Mouse (Mus musculus) right cerebral cortex, adult 18-20 months (tissue): ENCODE results near the gene Hectd1.

ENCODE experiments used
- DNase-seq: peaks from one replicate; pipeline ENCODE4 v3.0.0; 2022; ENCODE audit warnings: mixed read lengths

Gene Hectd1

DNA sequence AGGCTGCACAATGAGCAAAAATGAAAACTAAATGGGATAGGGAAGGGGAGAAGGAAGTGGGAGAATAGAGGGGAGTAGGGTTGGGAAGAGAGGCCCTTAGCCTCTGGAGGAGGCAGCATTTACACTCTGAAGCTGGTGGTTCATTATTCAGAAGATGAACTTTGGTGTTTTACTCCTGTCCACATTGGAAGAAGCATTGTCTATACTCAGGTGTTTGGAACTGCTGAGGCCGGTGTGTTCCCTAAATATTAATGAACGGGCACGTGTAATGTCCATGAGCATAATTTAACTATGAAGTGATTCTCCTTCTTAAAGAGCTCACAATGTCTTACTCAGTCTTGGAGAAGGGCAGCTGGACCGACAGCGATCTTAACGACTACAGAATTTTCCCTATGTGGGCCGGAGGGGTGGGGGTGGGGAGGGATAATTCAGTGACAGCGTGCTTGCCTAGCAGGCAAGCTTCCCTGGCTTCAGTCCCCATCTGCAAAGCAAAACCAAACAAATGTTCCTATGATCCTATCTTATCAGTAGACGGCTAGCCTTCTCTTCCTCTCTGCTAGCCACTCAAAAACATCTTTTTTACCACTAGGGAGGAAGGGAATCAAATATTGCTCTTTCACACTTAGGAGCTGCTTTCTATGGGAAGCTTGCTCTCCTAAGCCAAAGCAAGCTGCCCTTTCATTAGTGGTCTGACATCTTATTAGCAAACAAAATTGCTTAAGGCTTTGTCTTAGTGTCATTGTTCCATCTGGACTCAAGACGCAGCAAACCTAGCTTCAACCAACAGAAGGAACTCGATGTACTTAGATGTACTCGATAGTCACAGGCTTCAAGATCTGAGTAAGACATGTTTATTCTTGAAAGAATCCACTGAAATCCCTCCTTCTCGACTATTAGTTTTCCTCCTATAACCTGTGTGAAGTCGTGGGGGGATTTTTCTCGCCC, 14.5 kb upstream of the Hectd1 start:
- DNase-seq: no peak

DNA sequence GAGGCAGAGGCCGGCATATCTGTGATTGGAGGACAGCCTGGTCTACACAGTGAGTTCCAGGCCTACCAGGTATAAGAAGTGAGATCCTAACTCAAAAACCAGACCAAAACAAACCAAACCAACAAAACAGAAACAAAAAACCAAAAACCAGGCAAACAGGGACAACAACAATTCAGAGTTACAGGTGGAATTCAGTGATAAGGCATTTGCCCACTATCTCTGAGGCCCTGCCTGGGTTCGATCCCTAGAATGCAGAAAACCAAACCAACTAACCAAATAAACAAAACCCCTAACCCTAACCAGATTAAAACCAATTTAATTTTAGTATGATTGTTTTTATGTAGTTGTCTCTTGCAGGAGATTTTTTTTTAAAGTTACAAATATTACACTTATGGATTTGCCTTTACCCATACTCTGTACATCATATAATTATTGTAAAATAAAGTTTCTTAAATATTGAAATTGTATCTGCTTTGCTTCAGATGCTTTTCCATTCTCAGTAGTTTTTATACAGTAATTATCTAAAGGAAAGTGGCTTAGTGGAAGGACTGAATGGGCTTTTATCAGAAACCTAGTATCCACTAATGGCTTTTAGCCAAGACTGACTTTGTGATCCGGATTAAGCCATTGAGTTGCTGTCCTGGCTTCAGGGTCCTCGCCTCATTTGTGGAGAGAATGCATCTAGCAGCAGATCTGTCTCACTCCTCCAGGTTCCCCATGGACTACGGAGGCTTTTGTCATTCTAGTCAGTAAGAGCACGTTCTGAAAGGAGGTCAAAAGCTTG, 12.9 kb upstream of the Hectd1 start:
- no peak for DNase-seq

DNA sequence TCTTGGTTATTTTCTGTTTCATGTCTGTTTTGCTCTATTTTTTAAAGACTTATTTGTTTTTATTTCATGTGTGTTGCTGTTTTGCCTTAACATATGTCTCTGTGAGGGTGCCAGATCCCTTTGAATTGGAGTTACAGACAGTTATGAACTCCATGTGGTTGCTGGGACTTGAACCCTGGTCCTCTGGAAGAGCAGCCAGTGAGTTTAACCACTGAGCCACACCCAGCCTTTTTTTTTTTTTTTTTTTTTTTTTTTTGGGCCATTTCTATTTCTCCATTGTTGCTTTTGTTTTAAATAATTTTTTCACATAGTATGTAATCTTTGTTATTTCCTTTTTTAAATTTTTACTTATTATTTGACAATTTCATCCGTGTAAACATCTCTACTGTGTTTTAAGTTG, 10.5 kb upstream of the Hectd1 start:
- no peak for DNase-seq

DNA sequence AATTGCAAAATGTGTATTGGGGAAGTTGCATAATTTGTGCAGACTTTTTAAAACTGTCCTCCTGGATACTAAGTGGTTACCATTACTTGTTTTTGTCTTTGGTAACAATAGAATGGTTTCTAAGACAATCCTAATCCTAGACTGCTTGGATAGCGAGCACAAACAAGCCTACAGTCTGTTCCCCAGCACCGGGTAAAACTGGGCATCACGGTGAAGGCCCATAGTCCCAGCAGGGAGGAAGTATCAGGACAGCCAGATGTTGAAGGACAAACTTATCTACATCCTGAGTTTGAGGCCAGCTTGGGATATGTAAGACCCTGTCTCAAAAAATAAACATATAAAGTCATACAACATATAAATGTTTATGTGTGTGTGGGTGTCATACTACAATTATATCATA, 5.9 kb upstream of the Hectd1 start:
- no peak for DNase-seq

DNA sequence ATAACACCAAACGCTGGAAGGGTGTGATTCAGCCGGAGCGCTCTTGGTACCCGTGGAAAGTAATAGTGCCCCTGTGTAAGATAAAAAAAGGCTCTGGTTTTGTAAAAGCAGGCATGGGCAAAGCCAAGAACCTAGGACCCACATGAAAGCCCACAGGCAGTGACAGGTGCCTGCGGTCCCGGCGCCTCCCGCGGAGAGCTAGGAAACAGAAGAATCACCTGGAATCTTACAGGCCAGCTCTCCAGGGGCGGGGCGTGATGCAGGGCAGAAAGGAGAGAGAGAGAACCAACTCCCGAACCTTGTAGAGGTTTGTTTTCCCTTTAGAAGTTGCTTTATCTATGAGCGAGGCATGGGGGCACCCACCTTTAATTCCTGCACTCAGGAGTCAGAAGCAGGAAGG, 2.6 kb upstream of the Hectd1 start:
- no peak for DNase-seq

DNA sequence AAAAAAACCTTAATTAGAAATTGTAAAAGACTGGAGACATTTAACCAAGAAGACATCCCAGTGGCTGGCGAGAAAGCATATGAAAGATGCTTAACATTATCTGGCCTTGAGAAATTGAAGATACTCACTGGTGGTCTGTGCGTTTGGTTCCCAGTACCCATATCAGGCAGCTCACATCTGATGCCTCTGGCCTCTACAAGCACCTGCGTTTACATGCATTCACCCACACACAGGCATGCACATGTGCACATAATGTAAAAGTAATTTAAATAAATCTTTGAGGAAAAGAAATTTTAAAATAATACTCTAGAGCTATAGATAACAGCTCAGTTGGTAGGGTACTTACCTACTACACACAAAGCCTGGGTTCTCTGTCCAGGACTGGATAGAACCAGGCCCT, 2.0 kb upstream of the Hectd1 start:
- DNase-seq: no peak

DNA sequence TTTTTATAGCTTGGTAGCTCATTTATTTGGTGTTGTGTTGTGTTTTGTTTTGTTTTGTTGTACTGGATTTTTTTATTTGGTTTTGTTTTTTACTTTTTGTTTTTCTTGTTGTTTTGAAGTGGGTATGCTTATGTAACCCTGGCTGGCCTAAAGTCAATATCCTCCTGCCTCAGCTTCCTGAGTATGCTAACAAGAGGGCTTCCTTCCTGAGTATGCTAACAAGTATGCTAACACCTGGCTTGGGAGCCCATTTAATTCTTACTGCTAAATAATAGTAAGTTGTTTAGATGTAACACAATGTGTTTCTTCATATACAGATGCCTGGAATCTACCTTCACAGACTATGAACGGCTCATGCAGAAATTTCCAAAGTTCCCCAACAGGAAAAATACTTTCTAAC, 1.3 kb upstream of the Hectd1 start:
- no peak for DNase-seq

DNA sequence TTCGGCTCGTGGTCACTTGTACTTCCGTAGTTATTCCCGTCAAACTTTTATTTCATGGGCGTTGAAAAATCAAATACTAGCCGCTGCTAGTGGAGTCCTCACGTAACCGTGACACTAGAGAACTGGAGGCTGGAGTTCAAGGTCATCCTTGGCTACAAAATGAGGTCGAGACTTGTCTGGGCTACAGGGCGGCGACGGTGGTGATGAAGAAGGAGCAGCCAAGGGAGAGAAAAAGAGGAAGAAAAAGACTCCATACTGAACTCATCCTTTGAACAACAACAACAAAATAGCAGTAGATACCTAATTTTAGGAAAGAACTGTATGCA, 704 bp upstream of the Hectd1 start:
- DNase-seq: no peak

DNA sequence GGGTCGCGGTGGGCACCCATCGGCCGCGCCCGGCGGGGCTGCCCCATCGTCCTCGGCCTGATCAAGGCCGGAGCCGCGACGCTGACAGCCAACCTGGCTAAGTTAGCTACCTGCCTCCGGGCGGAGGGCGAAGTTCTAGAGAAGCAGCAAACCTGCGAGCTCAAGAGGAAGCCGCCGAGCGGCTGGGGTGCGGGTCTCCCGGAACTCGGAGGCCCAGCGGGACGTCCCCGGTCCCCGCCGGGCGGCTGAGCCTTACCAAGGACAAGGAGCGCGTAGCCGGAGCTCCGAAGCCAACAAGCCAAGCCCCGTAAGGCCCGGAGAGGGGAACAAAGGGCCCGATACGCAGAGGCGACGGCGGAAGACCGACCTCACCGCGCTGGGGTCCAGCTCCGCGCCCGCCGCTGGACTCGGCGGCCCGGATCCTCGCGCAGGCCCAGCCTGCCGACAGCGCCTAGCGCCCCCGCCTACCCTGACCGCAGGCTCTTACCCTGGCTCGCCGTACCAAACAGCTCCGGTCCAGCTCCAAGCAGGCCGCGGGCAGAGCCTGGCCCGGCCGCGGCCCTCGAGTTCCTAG, 533 bp downstream of the Hectd1 start:
- DNase-seq: no peak

DNA sequence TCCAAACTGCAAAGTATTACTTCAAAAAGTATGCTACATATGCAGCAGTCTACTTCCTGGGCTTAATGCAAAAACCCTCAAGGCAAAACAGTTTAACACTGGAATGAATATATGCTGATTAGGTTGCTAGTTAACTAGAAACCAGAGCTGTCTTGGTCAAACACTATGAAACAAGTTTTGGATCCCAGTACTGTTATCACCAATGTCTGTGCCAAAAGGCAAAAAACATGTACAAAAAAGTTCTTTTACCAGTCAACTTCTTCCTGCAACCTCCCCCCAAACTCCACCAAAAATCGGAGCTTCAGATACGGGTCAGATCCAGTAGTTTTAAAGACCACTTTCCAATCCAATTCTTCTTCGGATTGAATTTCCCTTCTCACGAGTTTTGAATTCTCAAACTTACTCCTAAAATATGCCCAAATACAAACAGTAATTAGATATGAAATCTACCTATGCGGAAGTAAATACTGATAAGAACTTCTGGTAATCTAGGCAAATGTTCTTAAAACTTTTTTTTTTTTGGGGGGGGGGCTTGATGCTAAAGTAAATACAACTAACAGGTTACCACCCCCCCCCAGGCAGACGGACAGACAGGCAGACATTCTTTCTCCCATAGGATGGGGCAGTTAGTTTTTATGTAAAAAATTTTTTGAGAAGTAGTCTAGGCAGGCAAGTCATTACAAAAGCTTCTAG, 1.2 kb downstream of the Hectd1 start:
- DNase-seq: no peak

DNA sequence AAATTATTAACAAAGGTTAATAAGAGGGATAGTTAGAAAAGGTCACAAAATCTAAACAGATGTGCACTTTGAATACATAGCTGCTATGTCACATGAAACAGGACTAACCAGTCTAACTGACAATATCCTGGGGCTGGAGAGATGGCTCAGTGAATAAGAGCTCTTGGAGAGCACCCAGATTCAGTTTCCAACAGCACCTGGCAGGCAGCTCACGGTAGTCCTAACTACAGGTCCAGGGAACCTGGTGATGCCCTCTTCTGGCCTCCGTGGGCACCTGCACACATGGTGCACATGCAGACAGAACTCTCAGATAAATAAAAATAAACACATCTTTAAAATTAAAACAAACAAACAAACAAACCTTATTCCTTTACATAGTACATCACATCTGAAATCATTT, 4.0 kb downstream of the Hectd1 start:
- no peak for DNase-seq

DNA sequence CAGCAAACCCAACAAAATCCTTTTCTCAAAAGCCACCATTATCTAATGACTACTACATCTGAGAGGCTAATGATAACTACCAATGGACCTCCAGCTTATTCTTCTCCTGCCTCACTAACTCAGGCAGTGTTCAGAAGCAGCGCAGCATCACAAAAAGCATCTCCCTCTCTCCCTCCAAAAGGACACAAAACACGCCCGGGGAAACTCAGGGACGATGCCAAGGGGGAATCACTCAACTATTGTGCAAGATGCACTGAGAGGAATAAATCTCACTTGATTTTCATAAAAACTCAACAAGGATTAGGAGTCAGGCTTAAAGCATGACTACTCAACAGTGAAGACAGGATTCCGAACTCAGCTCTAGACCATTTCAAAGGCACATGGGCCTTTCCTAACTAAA, 6.0 kb downstream of the Hectd1 start:
- no peak for DNase-seq

DNA sequence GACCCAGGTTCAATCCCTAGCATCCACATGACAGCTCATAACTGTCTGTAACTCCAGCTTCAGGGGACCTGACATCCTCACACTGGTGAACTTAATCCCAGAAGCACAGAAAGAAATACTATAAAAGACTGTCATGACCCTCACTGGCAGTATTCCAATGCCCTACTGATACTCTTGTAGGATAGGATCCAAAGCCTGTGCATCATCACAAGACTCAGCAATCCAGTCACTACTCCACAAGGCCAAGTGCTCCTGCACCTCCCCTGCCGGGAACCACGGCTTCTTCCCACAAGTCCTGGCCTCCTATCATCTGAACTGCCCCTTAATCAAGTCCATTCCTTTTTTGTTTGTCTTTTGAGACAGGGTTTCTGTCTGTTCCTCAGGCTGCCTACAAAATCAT, 6.5 kb downstream of the Hectd1 start:
- no peak for DNase-seq

DNA sequence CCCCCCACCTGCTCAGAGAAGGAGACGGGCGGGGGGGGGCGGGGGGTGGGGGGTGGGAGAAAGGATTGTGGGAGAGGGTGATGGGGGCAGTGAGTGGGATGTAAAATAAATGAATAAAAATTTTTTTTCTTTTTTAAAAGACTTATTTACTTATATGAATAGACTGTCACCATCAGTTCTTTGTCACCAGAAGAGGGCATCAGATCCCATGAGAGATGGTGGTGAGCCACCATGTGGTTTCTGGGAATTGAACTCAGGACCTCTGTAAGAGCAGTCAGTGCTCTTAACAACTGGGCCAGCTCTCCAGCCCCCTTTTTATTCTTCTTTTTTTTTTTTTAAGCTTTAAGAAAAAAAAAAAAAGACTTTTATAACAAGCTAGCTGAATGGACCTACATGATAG, 7.1 kb downstream of the Hectd1 start:
- DNase-seq: no peak

DNA sequence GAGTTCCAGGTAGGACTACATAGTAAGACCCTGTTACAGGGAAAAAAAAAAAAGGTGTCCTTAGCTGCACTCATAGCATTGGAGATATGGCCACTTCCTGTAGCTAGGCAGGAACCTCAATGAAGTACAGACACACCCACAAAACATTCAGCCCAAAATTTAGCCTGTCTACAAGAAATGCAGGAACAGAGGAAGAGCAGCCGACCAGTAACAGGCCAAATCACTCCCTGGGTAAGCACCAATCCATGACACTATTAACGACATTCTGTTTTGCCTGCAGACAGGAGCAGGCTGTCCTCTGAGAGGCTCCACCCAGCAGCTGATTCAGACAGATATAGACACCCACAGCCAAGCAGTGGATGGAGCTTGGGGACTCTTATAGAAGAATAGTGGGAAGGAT, 8.1 kb downstream of the Hectd1 start:
- DNase-seq: no peak

DNA sequence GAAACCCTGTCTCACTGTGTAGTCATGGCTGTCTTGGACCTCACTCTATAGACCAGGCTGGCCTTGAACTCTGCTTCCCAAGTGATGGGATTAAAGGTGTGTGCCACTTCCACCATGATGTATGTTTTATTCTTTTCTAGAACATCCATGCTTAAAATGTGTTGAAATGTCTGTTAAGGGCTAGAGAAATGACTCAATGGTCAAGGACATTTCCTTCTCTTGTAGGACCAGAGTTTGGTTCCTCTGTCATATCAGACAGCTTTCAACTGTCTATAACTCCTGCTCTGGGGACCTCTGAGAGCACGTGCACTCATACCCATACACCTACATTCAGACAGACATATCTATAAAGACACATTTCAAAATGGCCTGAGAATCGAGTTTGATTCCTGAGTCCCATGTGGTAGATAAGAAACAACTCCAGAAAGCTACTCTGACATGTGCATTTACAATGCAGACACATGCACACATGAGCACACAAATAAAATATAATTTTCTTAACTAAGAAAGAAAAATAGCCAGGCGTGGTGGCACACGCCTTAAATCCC, 9.3 kb downstream of the Hectd1 start:
- no peak for DNase-seq

DNA sequence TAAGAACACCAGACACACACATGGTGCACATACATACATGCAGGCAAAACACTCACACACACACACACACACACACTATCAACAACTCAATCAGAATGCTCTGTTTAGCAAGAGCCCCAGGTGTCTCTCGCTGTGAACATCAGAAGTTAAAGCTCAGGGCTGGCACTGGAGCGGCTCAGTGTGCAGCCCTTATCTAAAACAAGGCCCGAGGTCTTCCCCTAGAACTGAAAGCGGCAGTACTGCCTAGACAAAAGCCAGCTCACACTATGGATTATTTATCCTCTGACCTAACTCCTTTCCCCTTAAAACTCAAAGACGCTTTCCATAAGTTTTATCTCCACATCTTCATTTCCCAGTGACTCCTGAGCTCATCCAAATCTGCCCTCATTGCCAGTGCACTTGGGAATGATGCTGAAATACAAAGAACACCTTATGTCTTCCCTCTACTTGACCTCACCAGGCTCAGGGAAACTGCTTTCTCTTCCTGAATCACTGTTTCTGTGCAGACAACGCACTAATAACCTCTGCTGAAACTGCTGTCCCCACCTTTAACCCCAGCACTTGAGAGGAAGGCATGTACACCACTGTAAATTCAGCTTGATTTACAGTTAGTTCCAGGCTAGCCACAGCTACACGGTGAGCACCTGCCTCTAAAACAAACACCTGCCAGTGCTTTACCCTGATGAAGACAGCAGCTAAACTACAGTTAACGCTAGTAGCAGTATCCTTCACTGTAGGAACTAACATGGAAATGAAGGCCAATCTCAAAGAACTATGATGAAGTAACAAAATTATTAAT, 11.3 kb downstream of the Hectd1 start:
- DNase-seq: no peak

DNA sequence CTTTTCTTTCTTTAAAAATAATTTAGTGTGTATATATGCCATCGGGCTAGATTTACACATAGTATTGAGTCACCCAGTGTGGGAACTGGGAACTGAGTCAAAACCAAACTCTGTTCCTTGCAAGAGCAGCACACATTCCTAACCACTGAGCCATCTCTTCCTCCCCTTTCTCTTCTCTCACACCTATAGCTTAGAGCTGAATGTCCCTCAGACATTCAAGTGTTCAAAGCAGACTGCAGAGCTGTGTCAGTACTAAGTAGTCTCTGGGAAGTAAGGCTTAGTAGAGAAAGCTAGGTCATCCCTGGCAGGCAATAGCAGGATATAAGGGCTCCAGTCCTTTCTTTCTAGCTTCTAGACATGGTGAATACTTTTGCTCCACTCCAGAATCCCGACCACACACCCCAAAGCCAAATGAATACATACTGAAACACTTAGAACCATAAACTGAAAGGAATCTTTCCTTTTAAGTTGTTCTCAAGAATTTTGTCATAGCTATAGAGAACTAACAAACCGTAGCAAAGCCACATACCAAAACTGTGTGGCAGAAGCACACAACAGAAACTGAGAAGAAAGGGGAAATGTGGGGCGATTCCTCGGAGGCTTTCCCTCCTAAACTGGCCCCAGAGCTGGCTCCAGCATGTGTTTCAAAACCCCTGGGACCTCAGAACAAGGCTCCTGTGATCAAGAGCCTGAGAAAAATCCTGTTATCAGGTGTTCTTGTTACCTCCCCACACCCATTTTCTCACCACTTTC, 17.8 kb downstream of the Hectd1 start:
- no peak for DNase-seq

DNA sequence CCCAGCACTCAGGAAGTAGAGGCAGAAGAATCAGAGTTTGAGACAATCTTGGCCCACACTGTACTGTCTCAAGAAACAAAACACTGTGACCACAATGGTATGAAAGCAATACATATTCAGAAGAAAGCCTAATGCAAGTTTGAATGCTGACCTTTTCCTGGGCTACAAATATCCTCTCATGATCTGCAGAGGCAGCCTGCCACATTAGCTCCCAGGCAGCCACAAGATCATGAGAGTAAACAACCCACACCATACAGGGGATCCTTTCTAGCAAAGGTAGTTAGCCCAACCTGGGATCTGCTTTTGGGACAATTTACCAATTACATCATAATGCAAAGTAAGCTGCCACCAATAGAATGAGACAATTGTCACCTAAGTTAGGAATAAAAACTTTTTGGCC, 18.8 kb downstream of the Hectd1 start:
- DNase-seq: no peak

DNA sequence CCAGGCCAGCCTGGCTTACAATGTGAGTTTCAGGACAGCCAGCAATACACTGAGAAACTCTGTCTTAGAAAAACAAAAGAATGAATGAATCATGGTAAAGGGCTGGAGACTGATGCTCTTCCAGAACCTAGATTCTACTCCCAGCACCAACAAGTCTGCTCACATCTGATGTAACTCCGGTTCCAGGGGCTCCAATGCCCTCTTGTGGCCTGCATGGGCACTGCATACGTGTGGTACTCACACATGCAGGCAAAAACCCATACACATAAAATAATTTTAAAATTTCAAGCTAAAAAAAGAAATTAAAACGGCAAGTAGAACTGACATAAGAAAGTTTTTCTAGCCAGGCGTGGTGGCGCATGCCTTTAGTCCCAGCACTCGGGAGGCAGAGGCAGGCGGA, 44.5 kb downstream of the Hectd1 start:
- DNase-seq: no peak

DNA sequence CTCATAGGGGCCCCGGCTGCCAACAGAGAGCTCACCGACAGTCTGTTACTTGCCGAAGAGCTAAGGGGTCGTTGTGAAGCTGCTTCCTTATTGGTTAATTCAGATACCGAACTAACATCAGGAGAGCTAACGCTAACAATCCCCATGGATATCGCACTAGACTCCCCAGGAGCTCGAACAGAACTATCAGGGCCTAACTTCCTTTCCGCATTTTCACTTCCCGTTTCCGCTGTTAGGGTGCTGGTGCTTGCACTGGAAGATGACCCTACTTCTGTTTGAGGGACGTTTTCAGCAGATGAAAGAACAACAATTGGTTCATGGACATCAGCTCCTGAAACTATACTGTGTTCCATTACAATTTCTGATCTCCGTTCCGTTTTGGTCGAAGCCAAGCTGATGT, 60.6 kb downstream of the Hectd1 start:
- DNase-seq: no peak

DNA sequence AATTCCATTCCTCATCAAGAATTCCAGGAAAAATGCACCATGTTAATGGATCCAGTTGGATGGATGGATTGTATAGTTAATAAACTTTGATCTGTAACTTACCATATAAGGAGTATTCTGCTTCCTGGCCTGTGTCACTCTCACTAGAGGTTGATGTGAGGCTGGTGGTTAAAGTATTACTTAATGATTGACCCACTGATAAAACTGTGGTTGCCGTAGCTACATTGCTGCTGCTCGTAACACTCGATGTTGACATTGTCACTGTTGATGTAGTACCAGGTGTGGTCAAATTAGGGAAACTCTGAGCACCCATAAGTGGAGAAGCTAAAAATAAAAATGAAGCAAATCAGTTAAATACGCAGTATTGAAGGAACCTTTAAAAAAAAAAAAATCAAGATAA, 61.9 kb downstream of the Hectd1 start:
- no peak for DNase-seq
